Mouse (Mus musculus): ENCODE results near the gene Stxbp4.

The Stxbp4 gene

DNA sequence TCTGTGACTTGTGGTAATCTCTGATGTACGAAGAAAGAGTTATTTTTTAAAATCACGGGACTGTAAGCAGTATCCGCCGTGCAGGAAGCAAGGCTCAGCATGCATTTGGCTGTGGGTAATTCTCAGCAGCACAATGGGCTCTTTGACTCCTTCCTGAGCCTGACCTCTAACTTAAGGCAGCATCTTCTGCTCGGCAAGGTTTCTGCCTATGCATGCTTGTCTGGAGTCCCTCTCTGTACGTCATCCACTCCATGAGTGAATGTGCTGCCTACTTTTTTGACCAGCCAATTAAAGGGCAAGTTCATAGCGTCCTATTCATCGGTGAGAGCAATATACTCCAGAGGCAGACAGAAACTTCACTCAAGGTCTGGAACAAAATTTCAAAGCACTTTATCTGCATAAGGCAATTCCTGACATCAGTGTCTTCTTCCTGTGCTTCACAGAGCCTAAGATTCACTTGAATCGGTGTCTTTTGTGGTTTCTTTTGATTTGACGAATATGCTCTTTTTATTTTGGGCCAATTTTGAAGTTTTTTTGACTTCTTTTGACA, 173.8 kb downstream of the Stxbp4 start:
- DNase-seq (ENCODE audit: low read depth, low spot score) = no peak

DNA sequence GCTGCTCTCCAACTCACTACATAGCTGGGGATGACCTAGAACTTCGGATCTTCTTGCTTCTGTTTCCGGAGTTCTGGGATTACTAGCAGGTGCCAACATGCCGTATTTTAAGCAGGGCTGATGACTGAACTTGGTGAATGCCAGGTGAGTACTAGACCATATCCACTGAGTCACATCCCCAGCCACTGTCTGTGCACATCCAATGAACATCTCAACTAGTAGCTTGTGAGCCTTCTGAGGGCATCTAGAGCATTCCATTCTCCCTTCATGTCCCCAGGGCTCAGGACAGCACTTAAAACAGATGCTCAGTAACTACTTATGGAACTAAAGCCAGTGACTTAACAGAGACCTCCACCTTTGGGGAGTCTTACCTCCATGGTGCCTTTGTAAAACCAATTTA, 177.4 kb downstream of the Stxbp4 start:
- no peak for DNase-seq (ENCODE audit: low read depth, low spot score)

DNA sequence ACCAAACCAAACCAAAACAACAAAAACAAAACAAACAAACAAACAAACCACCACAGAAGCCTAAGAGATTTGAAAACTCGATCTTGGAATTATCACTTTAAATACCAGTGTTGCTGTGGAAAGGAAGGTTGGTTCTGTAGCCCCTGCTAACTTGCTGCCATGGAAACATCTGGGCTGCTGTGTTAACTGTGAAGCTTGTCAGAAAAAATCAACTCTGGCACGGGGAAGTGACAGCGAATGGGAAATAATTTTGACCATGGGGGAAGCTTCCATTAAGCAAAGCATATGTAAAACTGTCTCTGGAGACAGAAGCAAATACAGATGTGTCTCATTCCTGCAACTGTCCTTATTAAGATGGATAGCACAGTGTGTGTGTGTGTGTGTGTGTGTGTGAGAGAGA, 185.8 kb downstream of the Stxbp4 start:
- DNase-seq (ENCODE audit: low read depth, low spot score) = no peak

DNA sequence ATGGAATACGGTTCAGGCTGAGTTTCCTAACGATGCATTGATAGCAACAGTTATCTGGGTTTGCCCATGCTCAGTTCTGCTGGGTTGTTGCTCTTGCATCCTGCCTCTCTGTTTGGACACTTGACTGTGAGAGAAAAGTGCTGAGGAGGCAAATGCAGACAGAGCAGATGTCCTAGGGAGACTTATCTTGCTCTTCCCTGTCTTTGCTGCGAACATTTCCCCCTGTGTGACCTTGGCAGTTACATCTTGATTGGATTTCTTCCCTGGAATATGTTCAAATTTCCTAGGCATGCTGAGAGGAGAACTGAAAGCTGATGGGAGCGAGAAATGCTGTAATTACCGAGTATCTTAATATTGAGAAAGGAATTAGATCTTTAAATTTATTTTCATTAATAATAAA, 186.4 kb downstream of the Stxbp4 start:
- DNase-seq (ENCODE audit: low read depth, low spot score) = no peak

DNA sequence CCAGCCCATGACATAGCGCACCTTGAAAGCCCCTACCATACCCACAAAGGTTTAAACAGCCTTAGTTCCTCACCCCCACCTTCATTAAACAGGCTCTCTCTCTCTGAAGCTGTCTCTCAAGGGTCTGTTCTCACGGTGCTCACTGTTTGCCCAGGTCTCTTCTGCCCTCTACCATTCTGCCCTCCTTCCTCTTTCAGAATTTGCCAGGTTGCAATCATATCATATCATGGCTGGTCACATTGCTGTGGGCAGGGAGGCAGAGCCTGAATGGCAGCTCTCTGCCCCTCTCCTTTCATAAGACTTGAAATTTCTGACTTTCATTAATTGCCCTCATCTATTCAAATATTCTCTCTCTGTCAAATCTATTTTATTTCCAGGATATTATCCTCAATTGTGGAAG, 195.4 kb downstream of the Stxbp4 start:
- DNase-seq (ENCODE audit: low read depth, low spot score) = no peak

DNA sequence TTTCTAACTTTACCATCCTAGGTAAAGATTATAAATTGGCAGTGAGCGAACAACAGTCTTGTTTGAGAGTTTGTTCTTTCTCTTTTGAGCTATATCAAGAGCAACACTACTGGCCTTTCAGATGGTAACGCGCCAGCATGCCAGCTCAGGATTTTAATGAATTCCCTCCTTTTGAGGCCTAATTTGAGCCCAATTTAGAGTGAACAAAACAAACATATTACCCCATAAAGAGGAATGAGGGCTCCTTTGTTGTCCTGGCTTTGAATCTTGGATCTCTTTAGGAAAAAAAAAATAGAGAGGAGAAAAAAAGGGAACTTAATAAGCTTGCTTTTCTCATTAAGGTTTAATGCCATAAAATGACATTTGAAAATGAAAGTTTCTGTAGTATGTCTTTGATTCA, 197.0 kb downstream of the Stxbp4 start:
- DNase-seq (ENCODE audit: low read depth, low spot score) = no peak

DNA sequence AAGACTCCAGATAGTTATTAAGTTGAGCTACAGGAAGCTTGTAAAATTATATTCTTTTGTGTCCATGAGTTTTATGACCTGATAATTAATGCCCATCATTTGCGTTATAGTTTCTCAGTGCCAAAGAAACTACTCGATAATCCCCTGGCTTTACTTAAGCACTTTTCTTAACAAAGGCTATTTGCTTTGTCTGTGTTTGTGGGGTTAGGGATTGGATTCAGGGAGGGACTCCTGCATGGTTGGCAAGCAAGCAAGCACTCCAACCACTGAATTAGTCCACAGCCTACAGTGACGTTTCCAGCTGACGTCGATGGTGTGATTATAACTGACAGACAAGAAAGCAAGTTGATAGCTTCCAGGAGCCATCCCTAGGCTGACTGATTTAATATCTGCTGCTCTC, 199.1 kb downstream of the Stxbp4 start:
- DNase-seq (ENCODE audit: low read depth, low spot score) = no peak

Measured in forelimb bud, embryonic 11.5 days (tissue).